Mouse (Mus musculus): ENCODE data around the gene Odf3. TPM values are rescaled to one million over a fixed set of nuclear protein-coding genes. Genes with fewer than 3 reads are reported as not detected.
A peak's percentile ranks its signal among the peaks of the same experiment; 100 is the strongest.

Gene Odf3
- polyA plus RNA-seq, 1 experiment from 2014 or later: not detected

DNA sequence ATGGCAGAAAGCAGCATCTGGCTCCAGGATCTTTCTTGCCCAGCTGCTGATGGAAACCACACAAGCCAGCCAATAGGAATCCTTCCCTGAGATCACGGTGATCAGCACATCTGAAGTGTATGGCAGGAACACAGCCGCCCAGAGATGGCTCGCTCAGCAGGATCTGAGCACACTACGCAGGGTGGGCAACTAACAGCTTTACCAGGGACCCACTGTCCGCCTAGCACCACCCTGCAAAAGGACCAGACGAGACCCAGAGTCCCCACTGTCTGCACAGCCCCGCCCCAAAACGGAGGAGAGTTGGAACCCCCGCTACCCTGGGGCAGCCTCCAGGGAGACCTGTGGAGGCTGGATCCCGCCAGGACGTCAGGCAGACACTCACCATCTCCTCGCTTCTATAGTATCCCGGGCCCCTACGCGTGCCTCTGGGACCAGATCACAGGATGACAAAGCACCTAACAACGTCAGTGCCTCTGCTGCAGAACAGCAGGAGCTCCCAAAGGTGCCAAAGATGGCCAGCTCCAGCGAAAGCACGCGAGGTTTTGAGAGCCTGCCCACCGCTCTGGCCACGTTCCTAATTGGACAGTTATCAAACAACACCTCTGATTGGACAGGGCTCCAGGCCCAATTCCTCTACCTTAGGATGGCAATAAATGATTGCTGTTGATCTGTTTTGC, 25.8 kb upstream of the Odf3 start, which contains the start of gene Zfp941:
Gene Zfp941 (minus strand): TSS at position 526 of the 677 bp plus-strand sequence.
- peak within 1 kb of the TSS; percentile 53 for H3K9ac ChIP-seq (ENCODE audit: low read depth, low read length)

DNA sequence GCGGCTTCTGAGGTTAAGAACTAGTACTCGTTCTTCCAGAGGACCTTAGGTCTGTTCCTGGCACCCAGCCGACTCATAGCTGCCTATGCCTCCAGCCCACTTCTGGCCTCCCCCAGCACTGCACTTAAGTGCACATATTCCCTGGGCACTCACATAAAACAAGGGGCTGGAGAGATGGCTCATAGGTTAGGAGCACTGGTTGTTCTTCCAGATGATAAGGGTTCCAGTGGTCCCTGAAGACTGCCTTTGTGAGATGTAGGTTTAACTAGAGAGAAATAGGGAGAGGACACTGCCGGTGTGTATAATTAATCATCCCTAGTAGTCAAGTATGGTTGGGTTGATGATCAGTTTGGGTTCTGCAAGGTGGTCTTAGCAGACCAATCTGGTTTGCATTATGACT, 24.9 kb upstream of the Odf3 start:
- ATAC-seq: no peak
- no peaks in the 10 kb centered on the region for H3K9me3 ChIP-seq (ENCODE audit: control insufficient read depth, low read length)
- WGBS: 91% methylated on average over 4 of the region's 4 CpGs
- H3K4me1 ChIP-seq (ENCODE audit: control insufficient read depth, insufficient read depth, low read length): peaks cover 9% of the 10 kb centered on the region
- no peak overlapping the region for H3K27ac ChIP-seq (ENCODE audit: low read length)
- H3K27me3 ChIP-seq (replicated peaks; ENCODE audit: control insufficient read depth, insufficient read depth, low read length): no peaks in the 10 kb centered on the region
- H3K36me3 ChIP-seq (ENCODE audit: control insufficient read depth, insufficient read depth, low read length): no peaks in the 10 kb centered on the region
- H3K4me3 ChIP-seq (ENCODE audit: low read length): no peak overlapping the region
- no peak overlapping the region for H3K9ac ChIP-seq (ENCODE audit: low read depth, low read length)
- no peak overlapping the region for H3K4me2 ChIP-seq (ENCODE audit: low read depth, low read length)

More for the DNA sequence above, 25.8 kb upstream of the Odf3 start, which contains the start of gene Zfp941:
- WGBS: 2% methylated on average over 21 of the region's 21 CpGs
- H3K4me3 ChIP-seq (ENCODE audit: low read length): peak within 1 kb of the TSS; percentile 47
- H3K9me3 ChIP-seq (ENCODE audit: control insufficient read depth, low read length): no peaks in the 10 kb centered on the region
- no peaks in the 10 kb centered on the region for H3K27me3 ChIP-seq (replicated peaks; ENCODE audit: control insufficient read depth, insufficient read depth, low read length)
- H3K4me1 ChIP-seq (ENCODE audit: control insufficient read depth, insufficient read depth, low read length): peaks cover 9% of the 10 kb centered on the region
- no peaks in the 10 kb centered on the region for H3K36me3 ChIP-seq (ENCODE audit: control insufficient read depth, insufficient read depth, low read length)
- peak within 1 kb of the TSS; percentile 66 for H3K4me2 ChIP-seq (ENCODE audit: low read depth, low read length)
- H3K27ac ChIP-seq (ENCODE audit: low read length): no peak within 1 kb of the TSS
- ATAC-seq: peak; percentile 72

DNA sequence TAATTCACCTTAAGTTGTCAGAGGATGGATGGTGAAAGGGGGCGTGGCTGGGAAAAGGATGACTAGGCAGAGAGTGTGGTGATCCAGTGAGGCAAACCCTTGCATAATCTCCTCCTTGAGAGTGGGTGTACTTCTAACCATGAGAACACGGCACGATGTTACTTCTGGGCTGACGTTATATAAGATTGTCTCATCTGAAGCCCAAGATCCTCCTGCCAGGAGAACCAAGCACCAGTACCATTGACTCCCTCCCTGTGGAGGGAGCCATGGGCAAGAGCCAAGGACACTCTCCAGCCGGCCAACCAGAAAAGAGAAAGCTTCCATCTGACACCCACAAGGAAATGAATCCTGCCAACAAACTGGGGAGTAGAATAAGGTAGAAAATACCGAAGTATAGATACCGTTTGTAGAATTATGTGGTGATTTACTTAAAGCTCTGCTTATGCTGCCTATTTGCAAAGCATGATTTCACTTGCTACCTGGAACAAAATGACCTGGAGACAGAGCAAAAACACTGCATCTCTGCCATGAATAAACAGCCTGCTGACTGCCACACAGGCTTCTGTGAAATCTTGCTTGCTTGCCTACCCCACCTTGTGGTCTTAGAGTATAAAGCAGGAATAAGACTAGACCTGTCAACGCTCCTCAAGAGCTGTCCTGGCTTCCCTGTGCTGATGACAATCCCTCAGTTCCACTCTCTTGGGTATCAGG, 19.3 kb upstream of the Odf3 start:
- Histone ChIP-seq H3K27ac (ENCODE audit: low read length) (0 out of 2 replicates have a peak overlapping the region, but pooled peaks have one; percentile 42), H3K9ac (ENCODE audit: low read depth, low read length) (no peak overlapping the region), H3K4me3 (ENCODE audit: low read length) (peak overlapping the region; percentile 21; the same call in 1 of the 2 replicates), H3K4me1 (ENCODE audit: control insufficient read depth, insufficient read depth, low read length) (no peaks in the 10 kb centered on the region), H3K9me3 (ENCODE audit: control insufficient read depth, low read length) (no peaks in the 10 kb centered on the region), H3K36me3 (ENCODE audit: control insufficient read depth, insufficient read depth, low read length) (no peaks in the 10 kb centered on the region), H3K4me2 (ENCODE audit: low read depth, low read length) (0 out of 2 replicates have a peak overlapping the region, but pooled peaks have one; percentile 37), H3K27me3 (replicated peaks; ENCODE audit: control insufficient read depth, insufficient read depth, low read length) (no peaks in the 10 kb centered on the region)
- ATAC-seq: peak; percentile 90
- 26% methylated on average over 8 of the region's 8 CpGs for WGBS

DNA sequence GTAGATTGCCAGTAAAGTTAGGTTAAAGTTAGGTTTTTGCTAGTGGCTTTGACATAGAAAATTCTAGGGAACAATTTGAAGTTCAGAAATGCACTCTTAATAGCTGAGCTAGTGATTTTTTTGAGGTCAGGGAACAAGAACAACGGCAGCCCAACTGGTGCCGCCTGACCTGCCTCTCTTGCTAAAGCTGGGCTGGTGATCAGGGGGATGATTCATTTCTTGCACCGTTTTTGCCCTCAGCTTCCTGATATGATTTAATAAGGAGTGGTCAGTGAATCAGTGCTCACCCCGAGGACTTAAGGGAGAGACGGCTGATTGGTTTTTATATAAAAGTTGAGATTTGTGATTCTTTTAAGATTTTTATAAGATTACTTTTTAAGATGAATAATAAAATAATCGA, 16.2 kb upstream of the Odf3 start:
- no peaks in the 10 kb centered on the region for H3K4me1 ChIP-seq (ENCODE audit: control insufficient read depth, insufficient read depth, low read length)
- no peak overlapping the region for H3K27ac ChIP-seq (ENCODE audit: low read length)
- H3K27me3 ChIP-seq (replicated peaks; ENCODE audit: control insufficient read depth, insufficient read depth, low read length): no peaks in the 10 kb centered on the region
- H3K4me2 ChIP-seq (ENCODE audit: low read depth, low read length): no peak overlapping the region
- ATAC-seq: no peak
- no peak overlapping the region for H3K4me3 ChIP-seq (ENCODE audit: low read length)
- WGBS: 53% methylated on average over 6 of the region's 6 CpGs
- no peaks in the 10 kb centered on the region for H3K9me3 ChIP-seq (ENCODE audit: control insufficient read depth, low read length)
- H3K9ac ChIP-seq (ENCODE audit: low read depth, low read length): no peak overlapping the region
- H3K36me3 ChIP-seq (ENCODE audit: control insufficient read depth, insufficient read depth, low read length): no peaks in the 10 kb centered on the region

DNA sequence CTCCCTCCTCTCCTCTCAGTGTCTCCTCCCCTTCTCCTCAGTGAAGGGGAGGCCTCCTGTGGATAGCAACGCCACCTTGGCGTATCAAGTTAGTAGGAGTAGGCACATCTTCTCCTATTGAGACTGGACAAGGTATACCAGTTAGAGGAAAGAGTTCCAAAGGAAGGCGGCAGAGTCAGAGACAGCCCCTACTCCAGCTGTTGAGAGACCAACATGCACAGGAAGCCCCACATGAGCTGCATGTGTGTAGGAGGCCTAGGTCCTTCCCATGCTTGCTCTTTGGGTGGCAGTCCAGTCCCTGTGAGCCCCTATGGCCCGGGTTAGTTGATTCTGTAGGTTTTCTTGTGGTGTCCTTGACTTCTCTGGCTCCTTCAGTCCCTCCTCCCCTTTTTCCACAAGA, 14.3 kb upstream of the Odf3 start:
- H3K4me2 ChIP-seq (ENCODE audit: low read depth, low read length): no peak overlapping the region
- H3K36me3 ChIP-seq (ENCODE audit: control insufficient read depth, insufficient read depth, low read length): no peaks in the 10 kb centered on the region
- H3K4me1 ChIP-seq (ENCODE audit: control insufficient read depth, insufficient read depth, low read length): no peaks in the 10 kb centered on the region
- H3K9ac ChIP-seq (ENCODE audit: low read depth, low read length): no peak overlapping the region
- no peaks in the 10 kb centered on the region for H3K27me3 ChIP-seq (replicated peaks; ENCODE audit: control insufficient read depth, insufficient read depth, low read length)
- 93% methylated on average over 4 of the region's 4 CpGs for WGBS
- H3K9me3 ChIP-seq (ENCODE audit: control insufficient read depth, low read length): no peaks in the 10 kb centered on the region
- no peak overlapping the region for H3K4me3 ChIP-seq (ENCODE audit: low read length)
- H3K27ac ChIP-seq (ENCODE audit: low read length): no peak overlapping the region
- ATAC-seq: no peak

DNA sequence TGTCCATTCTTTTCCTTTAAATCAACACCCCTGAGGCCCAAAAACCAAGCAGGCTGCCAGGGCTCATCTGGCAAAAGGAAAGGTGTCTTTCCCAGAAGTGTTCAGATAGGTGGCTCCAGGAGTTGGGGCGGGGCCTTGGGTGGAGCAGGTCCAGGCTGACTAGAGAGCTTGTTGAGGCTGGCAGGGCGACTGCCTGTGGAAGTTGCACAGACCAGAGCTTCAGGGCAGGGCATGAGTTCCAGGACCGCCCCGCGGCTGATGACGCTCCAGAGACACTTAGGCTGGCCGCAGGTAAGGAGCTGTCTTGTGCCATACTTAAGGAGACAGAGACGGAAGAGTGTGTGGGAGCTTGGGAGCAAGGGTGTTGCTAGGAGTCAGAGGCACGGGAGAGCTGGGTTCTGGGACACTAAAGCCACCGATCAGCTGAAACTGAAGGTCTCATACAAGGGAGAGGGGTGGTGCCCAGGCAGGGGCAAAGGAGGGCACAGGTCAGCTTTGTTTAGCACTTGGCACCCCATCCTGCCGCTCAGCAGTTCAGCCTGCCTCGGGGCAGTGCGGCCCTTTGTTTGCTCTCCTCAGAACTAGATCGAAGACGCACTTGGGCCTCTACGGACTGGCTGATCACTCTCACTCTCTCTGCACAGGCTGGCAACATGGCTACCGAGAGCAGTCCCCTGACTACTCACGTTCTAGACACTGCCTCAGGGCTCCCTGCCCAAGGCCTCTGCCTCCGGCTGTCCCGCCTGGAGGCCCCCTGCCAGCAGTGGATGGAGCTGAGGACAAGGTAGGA, 12.4 kb upstream of the Odf3 start, which contains the start of gene Urah:
Gene Urah (plus strand): TSS at position 51 of the 790 bp plus-strand sequence.
- ATAC-seq: peak; percentile 82
- H3K27ac ChIP-seq (ENCODE audit: low read length): no peak within 1 kb of the TSS
- H3K9me3 ChIP-seq (ENCODE audit: control insufficient read depth, low read length): no peaks in the 10 kb centered on the region
- 0 out of 2 replicates have a peak within 1 kb of the TSS, but pooled peaks have one; percentile 14 for H3K4me2 ChIP-seq (ENCODE audit: low read depth, low read length)
- H3K4me1 ChIP-seq (ENCODE audit: control insufficient read depth, insufficient read depth, low read length): no peaks in the 10 kb centered on the region
- no peaks in the 10 kb centered on the region for H3K36me3 ChIP-seq (ENCODE audit: control insufficient read depth, insufficient read depth, low read length)
- 0 out of 2 replicates have a peak within 1 kb of the TSS, but pooled peaks have one; percentile 5 for H3K4me3 ChIP-seq (ENCODE audit: low read length)
- H3K27me3 ChIP-seq (replicated peaks; ENCODE audit: control insufficient read depth, insufficient read depth, low read length): no peaks in the 10 kb centered on the region
- 37% methylated on average over 20 of the region's 20 CpGs for WGBS
- peak within 1 kb of the TSS; percentile 34; the same call in 1 of the 2 replicates for H3K9ac ChIP-seq (ENCODE audit: low read depth, low read length)

DNA sequence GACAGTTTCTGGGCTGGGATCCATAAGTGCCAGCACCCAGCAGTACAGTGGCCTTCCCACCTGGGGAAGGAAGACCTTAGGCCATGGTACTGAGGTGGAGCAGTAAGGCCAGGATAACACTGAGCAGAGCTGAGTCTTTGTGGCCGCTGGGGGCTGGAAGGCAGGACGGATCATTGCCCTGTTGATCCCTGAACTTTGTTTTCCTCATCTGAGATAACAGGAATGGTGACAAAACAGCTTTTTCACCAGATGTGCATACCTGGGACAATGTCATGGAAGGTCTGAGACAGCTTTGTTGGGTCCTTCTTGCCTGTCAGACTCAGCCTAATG, 11.9 kb upstream of the Odf3 start:
- Histone ChIP-seq H3K9ac (ENCODE audit: low read depth, low read length) (no peak overlapping the region; the same call in 1 of the 2 replicates), H3K36me3 (ENCODE audit: control insufficient read depth, insufficient read depth, low read length) (no peaks in the 10 kb centered on the region), H3K27ac (ENCODE audit: low read length) (no peak overlapping the region), H3K27me3 (replicated peaks; ENCODE audit: control insufficient read depth, insufficient read depth, low read length) (no peaks in the 10 kb centered on the region), H3K4me3 (ENCODE audit: low read length) (no peak overlapping the region), H3K4me2 (ENCODE audit: low read depth, low read length) (0 out of 2 replicates have a peak overlapping the region, but pooled peaks have one; percentile 14), H3K9me3 (ENCODE audit: control insufficient read depth, low read length) (no peaks in the 10 kb centered on the region), H3K4me1 (ENCODE audit: control insufficient read depth, insufficient read depth, low read length) (no peaks in the 10 kb centered on the region)
- ATAC-seq: peak; percentile 45
- WGBS: 57% methylated on average over 2 of the region's 2 CpGs

DNA sequence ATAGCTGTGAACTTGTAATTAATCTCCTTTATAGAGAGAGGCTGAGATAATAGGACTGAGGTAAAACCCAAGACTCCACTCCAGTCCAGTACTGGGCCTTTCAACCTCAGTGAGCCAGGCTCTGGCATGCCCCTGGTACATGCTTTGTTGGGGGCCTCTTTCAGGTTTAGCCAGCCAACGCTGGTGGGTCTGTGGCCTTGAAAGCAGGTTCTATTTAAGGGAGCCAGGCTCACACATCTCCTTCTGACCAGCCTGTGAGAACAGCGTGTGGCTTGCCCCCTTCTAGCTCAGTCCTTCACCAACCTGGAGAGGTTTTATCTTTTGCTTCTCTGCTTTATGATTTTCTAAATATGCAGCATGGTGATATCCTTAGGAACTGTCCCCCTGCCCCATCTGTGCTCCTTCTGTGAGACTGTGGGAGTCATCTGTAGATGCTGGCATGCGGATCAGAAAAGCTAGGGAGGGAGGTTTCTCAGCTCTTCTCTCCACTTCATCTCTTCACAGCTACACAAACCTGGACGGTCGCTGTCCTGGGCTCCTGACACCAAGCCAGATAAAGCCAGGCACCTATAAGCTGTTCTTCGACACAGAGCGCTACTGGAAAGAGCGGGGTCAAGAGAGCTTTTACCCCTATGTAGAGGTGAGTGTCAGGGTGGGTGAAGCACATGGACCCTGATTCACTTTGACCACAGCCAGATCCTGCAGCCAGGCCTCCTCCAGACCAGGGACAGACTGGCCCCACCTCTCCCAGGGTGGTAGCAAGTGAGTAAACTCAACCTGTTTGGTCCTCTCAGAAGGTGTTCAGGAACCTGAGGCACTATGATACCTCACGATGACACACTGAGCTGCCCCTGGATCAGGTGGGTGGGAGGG, 11.1 kb upstream of the Odf3 start:
- Histone ChIP-seq H3K4me1 (ENCODE audit: control insufficient read depth, insufficient read depth, low read length) (no peaks in the 10 kb centered on the region), H3K9ac (ENCODE audit: low read depth, low read length) (no peak overlapping the region), H3K36me3 (ENCODE audit: control insufficient read depth, insufficient read depth, low read length) (no peaks in the 10 kb centered on the region), H3K4me2 (ENCODE audit: low read depth, low read length) (no peak overlapping the region), H3K27me3 (replicated peaks; ENCODE audit: control insufficient read depth, insufficient read depth, low read length) (no peaks in the 10 kb centered on the region), H3K4me3 (ENCODE audit: low read length) (no peak overlapping the region), H3K27ac (ENCODE audit: low read length) (no peak overlapping the region), H3K9me3 (ENCODE audit: control insufficient read depth, low read length) (no peaks in the 10 kb centered on the region)
- ATAC-seq: no peak
- WGBS: 85% methylated on average over 9 of the region's 9 CpGs

Measured in intestine, embryonic 16.5 days (tissue).